Mouse (Mus musculus): ENCODE results near the gene Pinlyp. TPM values are rescaled to one million over a fixed set of nuclear protein-coding genes. Genes with fewer than 3 reads are reported as not detected.
A peak's percentile ranks its signal among the peaks of the same experiment; 100 is the strongest.

Pinlyp gene
- total RNA-seq, 2 experiments from 2014 or later, result not detected

DNA sequence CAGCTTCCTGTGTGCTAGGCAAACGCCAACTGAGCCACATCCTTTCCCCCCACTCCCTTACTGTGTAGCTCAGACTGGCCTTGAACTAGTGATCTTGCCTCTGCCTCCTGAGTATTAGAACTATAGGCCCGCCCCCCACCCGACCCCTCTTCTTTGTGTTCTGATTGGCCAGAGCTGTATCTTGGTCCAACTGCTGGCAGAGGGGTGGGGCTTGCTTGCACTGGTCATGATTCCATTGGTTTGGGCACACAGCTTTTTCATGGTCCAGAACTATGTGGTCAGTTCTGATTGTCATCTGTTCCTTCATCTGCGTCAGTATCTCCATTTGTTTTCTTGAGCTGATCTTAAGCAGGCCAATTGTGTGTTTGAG is 17.9 kb upstream of the Pinlyp start:
- intact Hi-C loops (cut with DNase I), result loop anchor here (2.0 kb wide), 1 partner anchor 89 kb away; no protein-coding TSS in a partner anchor

DNA sequence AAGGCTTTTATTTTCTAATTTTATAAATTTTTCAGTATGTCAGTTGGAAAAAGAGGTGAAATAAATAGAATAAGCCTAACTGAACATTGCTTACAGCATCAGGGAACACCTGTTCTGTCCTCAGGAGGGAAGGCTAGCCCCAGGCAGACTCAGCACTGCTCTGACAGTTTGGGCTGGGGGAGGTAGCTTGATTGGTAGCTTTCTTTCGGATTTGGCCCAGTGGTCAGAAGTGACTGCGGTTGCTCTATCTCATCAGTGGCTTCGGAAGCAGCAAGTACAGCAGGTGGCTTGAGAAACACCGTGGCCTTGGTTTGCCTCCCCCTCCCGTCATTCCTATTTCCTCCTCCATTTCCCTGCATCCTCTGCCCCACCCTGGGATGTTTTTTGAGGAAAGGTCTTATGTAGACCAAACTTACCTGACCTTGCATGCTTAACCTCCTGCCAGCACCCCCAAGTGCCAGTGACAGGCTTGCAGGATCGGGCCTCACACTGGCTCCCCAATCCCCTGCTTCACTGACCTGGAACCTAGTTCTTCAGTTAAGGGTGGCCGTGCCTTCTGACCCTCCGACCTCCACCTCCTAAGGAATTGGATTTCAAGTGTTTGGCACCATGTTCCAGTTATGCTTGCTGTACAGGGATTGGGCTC is 17.4 kb upstream of the Pinlyp start:
- DNase-seq, result no peak
- intact Hi-C loops (cut with DNase I), result no loop called here

More for the DNA sequence above, 17.9 kb upstream of the Pinlyp start:
- no peak for DNase-seq

DNA sequence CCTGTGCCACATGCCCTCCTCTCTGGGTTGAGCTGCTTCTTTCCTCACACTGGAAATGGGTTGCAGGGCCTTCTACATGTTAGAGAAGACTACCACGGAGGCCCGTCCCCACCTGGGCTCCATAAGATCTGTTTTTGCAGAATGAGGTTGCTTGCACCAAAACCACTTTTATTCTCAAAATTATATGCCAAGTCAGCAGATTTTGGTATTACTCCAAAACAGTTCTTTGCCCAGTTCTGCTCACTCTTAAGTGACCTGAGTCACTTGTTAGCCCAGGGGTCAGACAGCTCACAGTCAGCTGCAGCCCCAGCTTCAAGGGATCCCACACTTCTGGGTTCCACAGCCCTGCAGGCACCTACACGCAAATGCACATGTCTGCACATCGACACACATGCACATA is 15.5 kb upstream of the Pinlyp start:
- DNase-seq, result no peak
- intact Hi-C loops (cut with DNase I), result no loop called here

DNA sequence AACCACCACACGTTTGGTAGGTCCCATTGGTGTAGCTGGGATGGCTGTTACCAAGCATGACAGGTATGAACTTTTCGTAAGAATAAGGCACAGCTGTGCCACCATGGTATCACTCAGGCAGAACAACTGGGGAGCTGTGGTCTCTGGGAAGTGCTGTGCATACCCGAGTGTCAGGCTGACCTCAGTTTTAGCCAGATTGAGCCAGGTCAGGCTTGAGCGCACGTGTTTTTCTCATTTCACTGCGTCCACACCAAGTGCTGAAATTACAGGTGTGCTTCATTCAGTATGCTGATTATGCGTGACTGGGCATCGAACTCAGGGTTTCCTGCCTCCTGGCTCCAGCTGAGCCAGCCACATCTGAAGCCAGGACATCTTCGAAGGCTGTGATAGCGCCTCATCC is 9.9 kb upstream of the Pinlyp start:
- intact Hi-C loops (cut with DNase I), result no loop called here
- no peak for DNase-seq

DNA sequence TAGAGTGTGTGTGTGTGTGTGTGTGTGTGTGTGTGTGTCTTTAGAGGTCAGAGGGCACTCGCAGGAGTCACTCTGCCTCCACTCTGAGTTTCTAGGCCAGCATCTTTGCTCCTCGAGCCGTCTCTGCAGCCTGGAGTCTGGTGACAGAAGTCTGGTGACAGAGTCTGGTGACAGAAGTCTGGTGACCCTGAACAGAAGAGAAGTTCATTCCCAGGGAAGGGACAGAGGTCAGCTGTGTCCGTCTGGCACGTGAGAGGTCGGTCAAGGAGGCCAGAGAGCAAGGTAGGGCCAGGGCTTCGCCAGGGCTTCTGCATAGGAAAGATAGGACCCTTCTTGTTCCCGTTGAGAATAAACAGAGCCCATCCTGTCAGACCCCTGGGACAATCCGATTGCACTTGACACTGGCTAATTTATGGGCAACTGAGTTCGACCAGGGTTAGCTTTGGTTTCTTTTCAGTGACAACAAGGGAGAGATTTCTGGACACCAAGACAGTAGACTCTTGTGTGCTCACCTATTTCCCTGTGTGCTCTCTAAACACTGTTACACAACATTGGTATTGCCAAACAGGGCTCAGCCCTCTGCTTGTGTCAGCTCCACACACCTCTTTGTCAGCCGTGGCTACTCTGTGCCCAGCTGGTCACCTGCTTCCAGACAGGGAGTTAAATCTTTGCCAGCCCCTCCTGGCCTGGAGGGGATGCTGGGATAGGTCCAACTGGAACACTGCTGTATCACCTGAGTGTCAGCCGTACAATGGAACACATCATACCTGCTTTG is 6.3 kb upstream of the Pinlyp start:
- intact Hi-C loops (cut with DNase I), result no loop called here
- DNase-seq, result no peak

DNA sequence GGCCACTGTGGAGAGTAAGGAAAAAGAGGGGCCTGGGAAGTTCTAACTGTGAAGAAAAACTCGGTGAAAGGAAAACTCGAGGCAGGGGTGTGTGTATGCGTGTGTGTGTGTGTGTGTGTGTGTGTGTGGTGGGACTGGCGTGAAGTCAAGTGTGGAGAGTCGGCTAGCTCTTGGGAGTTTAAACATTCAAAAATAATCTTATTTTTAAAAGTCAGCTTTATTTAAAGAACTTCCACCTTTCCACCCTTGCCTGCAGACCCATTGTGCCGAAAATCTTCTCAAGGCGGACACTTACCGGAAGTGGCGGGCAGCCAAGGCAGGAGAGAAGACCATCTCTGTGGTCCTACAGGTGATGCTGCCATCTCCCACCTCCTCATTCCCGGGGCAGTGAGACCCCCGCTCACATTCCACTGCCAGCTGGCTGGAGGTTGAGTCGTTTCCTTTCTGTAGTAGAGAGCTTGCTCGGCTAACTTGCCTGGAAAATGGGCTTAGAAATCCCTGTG is 1.7 kb upstream of the Pinlyp start:
- intact Hi-C loops (cut with DNase I), result no loop called here
- no peak for DNase-seq

DNA sequence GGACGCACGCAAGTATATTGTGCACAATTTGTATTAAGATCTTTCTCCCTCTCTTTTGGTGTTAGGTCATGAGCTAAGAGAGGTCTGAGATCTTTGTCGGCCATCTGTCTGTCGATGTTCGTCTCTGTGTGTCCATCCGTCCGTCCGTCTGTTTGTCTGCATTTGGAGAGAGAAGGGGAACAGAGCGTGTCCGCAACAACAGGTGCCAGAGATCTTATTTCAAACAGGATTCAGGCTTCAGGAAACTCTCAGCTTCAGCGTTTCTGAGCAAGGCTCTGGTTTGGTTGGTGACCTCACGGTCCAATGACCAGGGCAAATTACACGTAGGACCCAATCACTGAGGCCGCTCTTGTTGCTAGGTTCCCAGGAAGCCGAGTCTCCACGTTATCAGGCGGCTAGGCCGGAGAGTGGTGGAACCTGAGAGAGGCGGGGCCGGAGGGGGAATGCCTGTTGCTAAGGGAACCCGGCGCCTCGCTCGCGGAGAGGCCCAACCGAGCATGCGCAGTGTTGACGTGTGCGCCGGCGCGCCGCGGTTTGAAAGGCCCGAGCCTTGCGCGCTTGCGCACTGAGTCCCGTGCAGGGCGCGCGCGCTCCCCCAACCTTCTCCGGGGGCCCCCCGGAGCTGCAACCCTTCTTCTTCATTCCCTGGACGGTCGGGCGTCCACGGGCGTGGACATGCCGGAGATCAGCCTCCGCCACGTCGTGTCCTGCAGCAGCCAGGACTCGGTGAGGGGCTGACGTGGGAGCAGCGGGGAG is 894 bp upstream of the Pinlyp start:
- intact Hi-C loops (cut with DNase I), result no loop called here

DNA sequence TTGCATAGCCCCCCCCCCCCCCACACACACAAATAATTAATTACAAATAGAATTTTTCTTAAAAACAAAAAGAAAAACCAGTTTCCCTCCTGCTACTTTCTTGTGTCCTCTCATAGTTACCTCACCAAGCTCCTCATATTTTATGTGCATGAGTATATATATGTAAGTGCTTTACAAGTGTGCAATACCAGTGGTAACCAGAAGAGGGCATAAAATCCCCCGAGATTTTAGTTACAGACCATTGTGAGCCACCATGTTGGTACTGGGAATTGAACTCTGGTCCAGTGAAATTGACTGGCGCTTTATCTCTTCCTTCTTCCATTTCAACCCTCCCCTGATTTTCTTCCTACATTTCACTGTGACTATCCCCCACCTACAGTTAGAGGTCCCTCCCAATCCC is 1.4 kb downstream of the Pinlyp start:
- intact Hi-C loops (cut with DNase I), result loop anchor here (2.0 kb wide), 1 partner anchor 14 kb away; the partner anchor contains the start of gene Irgq
- no peak for DNase-seq

More for the DNA sequence above, 894 bp upstream of the Pinlyp start:
- DNase-seq, result peak; percentile 98 to 99

DNA sequence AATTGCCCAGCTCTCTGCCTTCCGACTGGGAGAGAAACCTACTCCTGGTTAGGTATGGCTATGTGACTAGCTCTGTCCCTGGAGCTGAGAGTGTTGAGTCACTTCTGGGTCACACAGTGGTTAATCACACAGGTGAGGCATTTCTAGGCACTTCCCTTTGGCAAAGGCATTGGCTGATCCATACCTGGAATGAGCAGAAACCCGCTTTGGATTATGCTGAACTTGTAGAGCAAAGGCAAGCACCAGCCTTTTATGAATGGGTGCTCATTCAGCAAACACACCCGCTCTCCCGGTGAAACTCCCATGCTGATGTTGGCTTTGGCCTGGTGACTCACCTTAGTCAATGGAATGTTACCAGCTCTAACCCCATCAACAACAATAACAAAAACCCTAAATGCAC is 6.2 kb downstream of the Pinlyp start:
- intact Hi-C loops (cut with DNase I), result no loop called here
- DNase-seq, result no peak

DNA sequence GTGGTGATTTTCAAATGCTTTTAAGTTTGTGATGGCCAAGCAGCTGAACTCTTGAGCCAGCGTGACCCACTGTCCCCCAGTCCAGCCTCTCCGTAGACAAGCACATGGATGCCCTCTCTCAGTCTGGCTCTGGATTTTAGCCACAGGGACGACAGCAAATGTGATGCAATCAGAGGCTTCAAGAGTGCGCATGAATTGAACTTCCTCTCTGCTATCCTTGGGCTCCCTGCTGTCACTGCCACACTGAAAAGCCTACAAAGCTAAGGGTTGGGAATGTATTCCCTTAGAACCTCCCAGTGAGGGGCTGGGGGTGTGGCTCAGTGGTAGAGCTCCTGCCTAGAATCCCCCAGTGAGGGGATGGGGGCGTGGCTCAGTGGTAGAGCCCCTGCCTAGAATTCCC is 7.2 kb downstream of the Pinlyp start:
- intact Hi-C loops (cut with DNase I), result no loop called here
- DNase-seq, result no peak

DNA sequence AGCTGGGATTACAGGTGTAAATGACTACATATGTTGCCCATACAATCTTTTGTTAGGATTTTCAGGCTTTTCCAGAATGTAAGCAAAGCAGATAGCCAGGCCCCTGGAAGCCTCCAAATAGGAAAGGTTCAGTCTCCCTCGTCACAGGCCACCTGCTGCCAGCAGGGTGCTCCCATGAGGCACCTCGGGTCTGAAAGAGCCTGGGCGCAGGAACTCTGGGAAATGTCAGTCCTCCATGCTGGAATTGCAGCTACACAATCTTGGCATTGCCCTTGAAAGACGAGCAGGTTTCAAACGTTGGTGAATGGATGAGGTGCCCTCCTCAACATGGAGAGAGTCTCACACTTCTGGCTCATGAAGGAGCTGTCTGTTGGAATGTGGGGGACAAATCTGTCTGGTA is 7.8 kb downstream of the Pinlyp start:
- intact Hi-C loops (cut with DNase I), result no loop called here

DNA sequence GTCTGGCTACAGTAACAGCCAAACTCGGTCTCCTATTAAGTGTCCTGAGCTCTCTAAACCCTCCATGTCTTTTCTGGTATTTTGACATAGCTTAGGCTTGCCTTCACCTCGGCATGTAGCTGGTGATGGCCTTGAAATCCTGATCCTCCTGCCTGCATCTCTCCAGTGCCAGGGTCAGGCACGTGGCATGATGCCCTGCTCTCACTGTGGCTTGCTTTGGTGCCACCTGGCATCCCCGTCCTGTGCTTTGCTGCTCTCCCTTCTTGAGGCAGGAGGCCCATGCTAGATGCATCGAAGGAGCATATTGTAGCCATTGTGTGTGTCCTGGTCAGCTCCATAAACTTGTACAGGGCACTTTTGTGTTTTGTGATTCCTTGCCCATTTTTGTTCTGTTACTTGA is 8.3 kb downstream of the Pinlyp start:
- peak in 1 of 2 experiments; percentile 16 for DNase-seq

More for the DNA sequence above, 7.8 kb downstream of the Pinlyp start:
- no peak for DNase-seq

DNA sequence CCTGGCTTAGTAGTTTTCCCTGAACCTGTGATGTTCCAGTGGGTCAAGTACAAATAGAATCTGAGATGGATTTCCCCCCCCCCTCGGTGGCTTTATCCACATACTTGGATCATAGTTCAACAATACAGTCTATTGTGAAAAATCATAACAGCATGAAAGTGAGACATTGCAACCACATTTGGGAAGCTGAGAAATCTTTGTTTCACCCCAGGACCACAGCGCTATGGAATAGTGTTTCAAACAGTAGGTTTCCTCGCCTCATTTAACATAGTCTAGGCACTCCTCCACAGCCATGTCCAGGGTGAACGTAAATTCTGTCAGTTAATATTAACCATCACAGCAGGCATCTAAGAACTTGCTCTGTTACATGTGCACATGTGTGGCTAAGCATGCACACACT is 8.8 kb downstream of the Pinlyp start:
- intact Hi-C loops (cut with DNase I), result no loop called here
- DNase-seq, result no peak

More for the DNA sequence above, 8.3 kb downstream of the Pinlyp start:
- intact Hi-C loops (cut with DNase I), result no loop called here

DNA sequence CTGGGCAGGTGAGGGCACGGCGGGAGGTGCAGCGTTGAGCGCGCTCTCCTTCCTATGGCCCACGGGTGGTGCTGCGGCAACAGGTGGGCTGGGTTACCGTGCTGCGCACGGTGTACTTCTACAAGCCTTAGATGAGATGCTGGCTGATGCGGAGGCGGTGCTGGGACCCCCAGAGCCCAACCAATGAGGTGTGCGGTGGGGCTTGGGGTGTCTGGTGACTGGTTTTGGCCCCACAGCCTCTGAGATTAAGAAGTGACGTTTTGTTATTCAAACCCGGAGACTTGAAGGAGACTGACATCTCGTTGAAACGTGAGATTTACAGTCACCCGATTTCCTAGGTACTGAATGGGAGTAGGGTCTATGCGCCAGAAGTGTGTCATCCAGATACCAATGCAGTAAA is 11.6 kb downstream of the Pinlyp start:
- intact Hi-C loops (cut with DNase I), result no loop called here
- no peak for DNase-seq

DNA sequence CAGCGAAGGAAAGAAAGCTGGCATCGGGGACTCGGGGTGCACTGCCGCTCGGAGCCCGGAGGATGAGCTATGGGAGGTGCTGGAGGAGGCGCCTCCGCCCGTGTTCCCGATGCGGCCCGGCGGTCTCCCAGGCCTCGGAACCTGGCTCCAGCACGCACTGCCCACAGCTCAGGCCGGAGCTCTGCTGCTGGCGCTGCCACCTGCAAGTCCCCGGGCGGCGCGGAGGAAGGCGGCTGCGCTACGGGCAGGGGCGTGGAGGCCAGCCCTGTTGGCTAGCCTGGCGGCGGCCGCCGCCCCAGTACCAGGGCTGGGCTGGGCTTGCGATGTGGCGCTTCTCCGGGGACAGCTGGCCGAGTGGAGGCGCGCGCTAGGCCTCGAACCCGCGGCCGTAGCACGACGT is 12.1 kb downstream of the Pinlyp start:
- intact Hi-C loops (cut with DNase I), result no loop called here
- DNase-seq, result no peak

DNA sequence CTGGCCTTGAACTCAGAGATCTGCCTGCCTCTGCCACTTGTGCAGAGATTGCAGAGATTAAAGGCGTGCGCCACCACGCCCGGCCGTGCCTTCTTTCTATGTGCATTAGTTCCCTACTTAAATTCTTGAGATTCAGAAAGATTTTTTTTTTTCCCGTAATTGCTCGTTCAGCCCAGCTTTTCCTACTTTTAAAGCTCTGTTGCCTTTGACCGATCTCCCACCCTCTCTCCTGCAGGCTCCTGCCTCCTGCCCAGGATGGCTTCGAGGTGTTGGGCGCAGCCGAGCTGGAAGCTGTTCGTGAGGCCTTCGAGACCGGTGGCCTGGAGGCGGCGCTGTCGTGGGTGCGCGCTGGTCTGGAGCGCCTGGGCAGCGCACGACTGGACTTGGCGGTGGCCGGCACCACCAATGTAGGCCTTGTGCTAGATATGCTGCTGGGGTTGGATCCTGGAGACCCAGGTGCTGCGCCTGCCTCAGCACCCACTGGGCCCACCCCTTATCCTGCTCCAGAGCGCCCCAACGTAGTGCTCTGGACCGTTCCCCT is 12.8 kb downstream of the Pinlyp start:
- intact Hi-C loops (cut with DNase I), result no loop called here
- no peak for DNase-seq

DNA sequence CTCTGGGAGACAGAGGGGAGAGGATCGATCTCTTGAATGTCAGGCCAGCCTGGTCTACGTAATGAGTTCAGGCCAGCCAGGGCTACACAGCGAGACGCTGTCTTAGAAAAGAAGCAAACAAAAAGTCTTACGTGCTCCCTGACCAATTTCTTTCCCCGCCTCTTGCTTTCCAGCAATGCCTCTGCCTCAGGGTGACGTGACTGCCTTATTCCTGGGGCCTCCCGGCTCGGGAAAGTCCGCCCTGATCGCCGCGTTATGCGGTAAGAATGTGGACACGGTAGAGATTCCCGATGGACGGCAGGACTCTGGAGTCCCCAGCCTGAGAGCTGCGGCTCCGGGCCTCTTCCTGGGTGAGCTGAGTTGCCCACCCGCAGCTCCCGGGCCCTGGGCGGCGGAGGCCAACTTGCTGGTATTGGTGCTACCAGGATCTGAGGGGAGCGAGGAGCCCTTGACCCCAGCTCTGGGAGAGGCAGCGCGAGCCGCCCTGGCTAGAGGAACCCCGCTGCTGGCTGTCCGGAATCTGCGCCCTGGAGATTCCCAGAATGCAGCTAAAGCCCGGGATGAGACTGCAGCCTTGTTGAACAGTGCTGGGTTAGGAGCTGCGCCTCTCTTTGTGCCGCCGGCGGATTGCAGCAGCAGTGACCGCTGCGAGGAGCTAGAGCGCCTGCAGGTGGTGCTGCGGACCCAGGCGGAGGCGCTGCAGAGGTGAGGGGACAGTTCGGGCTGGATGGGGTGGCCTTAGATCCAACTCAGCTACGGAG is 14.5 kb downstream of the Pinlyp start:
- peak; percentile 49 for DNase-seq
- intact Hi-C loops (cut with DNase I), result loop anchor here (2.0 kb wide), 1 partner anchor 13 kb away; no protein-coding TSS in a partner anchor

DNA sequence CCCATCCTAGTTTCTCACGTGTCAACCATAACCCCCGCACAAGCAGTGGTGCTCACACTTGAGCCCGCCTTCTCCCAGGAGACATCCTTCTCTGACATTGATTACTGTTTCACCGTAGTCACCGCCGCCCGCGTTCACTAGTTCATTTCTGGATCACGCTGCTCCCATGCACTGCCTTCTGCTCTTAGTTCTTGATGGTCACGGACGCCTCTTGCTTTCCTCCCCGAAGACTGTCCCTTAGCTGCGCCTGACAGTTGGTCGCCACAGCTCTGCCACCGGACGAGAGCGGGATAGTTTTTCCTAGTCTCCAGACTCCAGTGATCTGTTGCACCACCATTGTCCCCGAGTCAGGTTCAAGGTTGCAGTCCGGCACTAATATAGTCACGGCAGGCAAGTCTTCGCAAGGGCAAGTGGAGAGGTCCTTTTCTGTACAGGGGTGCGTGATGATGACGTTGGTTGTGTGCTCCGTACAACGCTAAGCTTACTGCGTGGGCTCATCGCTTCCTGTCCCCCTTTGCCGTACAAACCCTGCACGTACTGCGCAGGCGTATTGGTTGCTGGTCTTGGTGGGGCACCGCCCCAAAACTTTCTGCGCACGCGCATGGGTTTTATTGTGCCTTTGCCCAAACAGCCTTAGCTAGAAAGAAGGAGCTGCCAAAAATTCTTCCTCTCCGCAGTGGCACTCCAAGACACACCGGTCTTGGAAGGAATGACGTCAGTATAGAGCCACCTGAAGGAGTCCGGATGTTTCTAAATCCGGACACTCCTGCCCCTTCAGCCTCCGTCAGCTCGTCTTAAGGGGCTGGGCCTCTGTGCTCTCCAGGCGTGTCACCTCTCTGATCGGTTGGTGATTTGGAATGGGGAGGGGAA is 15.6 kb downstream of the Pinlyp start, which contains the start of gene Irgq:
Gene Irgq, plus strand, starts transcription at position 628 of the 870 bp plus-strand sequence.
- peak; percentile 97 to 98 for DNase-seq
- intact Hi-C loops (cut with DNase I), result loop anchor here (2.0 kb wide), 1 partner anchor 15 kb away; no protein-coding TSS in a partner anchor

DNA sequence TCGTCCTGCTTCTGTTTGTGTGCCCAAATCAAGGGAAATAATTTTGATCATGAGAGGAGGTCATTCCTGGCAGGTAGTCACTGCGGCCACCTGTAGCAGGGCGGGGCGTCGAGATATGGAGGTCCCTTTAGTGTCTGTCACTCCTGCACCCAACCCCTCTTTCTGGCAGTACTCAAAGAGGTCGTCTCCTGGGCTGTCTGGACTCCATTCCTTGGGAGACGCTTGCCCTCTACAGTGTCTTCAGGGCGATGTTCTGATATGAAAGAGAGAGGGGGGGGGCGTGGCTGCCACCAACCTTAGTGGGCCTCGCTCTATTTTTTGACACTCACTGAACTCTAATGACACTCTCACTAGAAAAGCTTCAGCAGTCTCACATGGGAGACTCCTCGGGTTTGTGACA is 16.3 kb downstream of the Pinlyp start:
- intact Hi-C loops (cut with DNase I), result no loop called here
- no peak for DNase-seq

All from gastrocnemius, postnatal 36 days (tissue).